Mouse (Mus musculus): ENCODE results near the gene Stum. TPM values are rescaled to one million over a fixed set of nuclear protein-coding genes. Genes with fewer than 3 reads are reported as not detected.

Gene Stum
- polyA plus RNA-seq (2012; rRNA removed), result 18.1 and 45.3 TPM in 2 replicates

GRCm38 (mm10) chr1:180483399-180484291, at the start of gene Stum:
Gene Stum (minus strand): TSS chr1:180483504.

Other genes starting within 250 kb of the Stum start
- gene Psen2, start 220.1 kb downstream of the Stum start, polyA plus RNA-seq (2012; rRNA removed), result 23.1 and 31.4 TPM in 2 replicates
- 5.3 and 6.0 TPM in 2 replicates for gene Itpkb, start 153.0 kb downstream of the Stum start, polyA plus RNA-seq (2012; rRNA removed)
- gene Parp1, start 85.4 kb upstream of the Stum start, polyA plus RNA-seq (2012; rRNA removed), result 4.6 and 4.8 TPM in 2 replicates
- 0.66 and 0.68 TPM in 2 replicates for gene Lin9, start 157.6 kb upstream of the Stum start, polyA plus RNA-seq (2012; rRNA removed)
- gene Mixl1, start 213.5 kb upstream of the Stum start, polyA plus RNA-seq (2012; rRNA removed), result not detected in 2 replicates
- 4.7 and 5.1 TPM in 2 replicates for gene Acbd3, start 242.5 kb upstream of the Stum start, polyA plus RNA-seq (2012; rRNA removed)